Mouse (Mus musculus): ENCODE results near the gene Pacsin2. TPM values are rescaled to one million over a fixed set of nuclear protein-coding genes. Genes with fewer than 3 reads are reported as not detected.

Pacsin2 gene
- polyA plus RNA-seq, 1 experiment from 2014 or later: 17.7 TPM

GRCm38 (mm10) chr15:83435324-83436090, 28.9 kb downstream of the Pacsin2 start:
- Histone ChIP-seq H3K9ac (replicated peaks; ENCODE audit: low read length) (no peak overlapping the region), H3K4me1 (ENCODE audit: control insufficient read depth, insufficient read depth, low read length) (no peaks in the 10 kb centered on the region), H3K4me3 (replicated peaks; ENCODE audit: low read depth, low read length) (no peak overlapping the region), H3K9me3 (ENCODE audit: control insufficient read depth, low read length) (no peaks in the 10 kb centered on the region), H3K4me2 (ENCODE audit: low read length) (no peak overlapping the region), H3K27ac (replicated peaks; ENCODE audit: low read depth, low read length) (no peak overlapping the region), H3K27me3 (ENCODE audit: control insufficient read depth, insufficient read depth, low read length) (no peaks in the 10 kb centered on the region), H3K36me3 (ENCODE audit: control insufficient read depth, insufficient read depth, low read length) (no peaks in the 10 kb centered on the region)
- DNase-seq (no peak), ATAC-seq (ENCODE audit: low FRiP score, low TSS enrichment) (no peak)
- WGBS: 82% methylated on average over 8 of the region's 8 CpGs

- H3K27me3 ChIP-seq (ENCODE audit: control insufficient read depth, insufficient read depth, low read length): no peaks in the 10 kb centered on the region
- no peak overlapping the region for H3K9ac ChIP-seq (replicated peaks; ENCODE audit: low read length)
- 85% methylated on average over 4 of the region's 4 CpGs for WGBS
- DNase-seq: no peak
- ATAC-seq (ENCODE audit: low FRiP score, low TSS enrichment): no peak
- H3K36me3 ChIP-seq (ENCODE audit: control insufficient read depth, insufficient read depth, low read length): no peaks in the 10 kb centered on the region
- no peak overlapping the region for H3K4me2 ChIP-seq (ENCODE audit: low read length)
- H3K4me1 ChIP-seq (ENCODE audit: control insufficient read depth, insufficient read depth, low read length): no peaks in the 10 kb centered on the region
- no peaks in the 10 kb centered on the region for H3K9me3 ChIP-seq (ENCODE audit: control insufficient read depth, low read length)
- H3K27ac ChIP-seq (replicated peaks; ENCODE audit: low read depth, low read length): no peak overlapping the region
- no peak overlapping the region for H3K4me3 ChIP-seq (replicated peaks; ENCODE audit: low read depth, low read length)
These were observed 29.7 kb downstream of the Pacsin2 start for GRCm38 (mm10) chr15:83434692-83435091.

DNA sequence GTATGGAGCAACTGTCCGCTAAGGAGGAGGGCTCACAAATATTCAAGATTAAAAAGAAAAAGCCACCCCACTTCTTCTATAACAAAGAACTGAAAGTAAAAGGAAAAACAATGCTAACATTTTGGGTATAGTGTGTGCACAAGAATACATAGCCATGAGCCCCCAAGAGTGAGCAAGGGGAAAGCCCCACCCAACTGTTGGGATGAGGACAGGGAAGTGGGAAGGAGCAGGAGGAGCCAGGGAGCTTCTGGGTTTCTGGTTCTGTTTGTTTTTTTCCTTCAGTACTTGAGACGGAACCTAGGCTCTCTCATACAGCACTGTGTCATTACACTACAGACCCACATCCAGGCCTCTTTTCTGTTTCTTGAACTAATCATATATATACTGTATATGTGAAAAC, 31.1 kb downstream of the Pacsin2 start:
- 89% methylated on average over 2 of the region's 2 CpGs for WGBS

DNA sequence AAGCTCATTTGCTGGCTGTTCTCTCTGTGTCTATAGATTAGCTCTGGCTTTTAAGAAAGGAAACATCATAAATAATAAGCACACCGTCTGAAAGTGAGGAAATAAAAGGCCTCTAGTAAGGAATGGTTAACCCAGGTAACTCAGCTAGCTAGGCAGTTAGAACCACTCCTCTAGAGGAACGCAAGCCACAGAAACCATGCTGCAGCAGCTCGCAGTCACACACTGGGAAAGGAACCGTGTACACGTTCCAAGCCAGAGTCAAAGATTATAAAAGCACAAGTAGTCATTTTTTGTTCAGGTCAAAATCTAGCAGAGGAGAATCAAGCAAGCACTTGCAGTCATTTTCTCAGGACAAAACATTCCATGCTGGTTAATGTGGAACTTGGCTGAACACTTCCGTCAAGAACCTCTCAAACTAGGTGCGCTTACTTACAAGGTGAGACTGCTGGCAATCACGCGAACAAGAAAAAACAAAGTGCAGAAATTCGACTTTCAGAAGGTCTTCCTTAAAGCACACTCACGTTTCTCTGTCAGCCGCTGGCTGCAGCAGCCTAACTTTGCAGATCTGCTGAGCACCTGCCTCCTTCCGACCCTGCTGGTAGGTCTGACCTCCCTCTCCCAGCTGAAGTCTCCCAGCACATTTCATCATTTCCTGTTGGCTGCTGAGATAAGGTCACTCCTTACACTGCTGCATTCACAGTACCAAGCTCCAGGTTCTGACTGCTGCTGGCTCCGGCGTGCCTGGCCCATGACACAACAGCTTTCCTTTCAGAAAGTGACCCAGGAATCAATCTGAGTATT, 32.0 kb downstream of the Pacsin2 start:
- Histone ChIP-seq H3K4me3 (replicated peaks; ENCODE audit: low read depth, low read length) (no peak overlapping the region), H3K9me3 (ENCODE audit: control insufficient read depth, low read length) (no peaks in the 10 kb centered on the region), H3K27me3 (ENCODE audit: control insufficient read depth, insufficient read depth, low read length) (no peaks in the 10 kb centered on the region), H3K4me2 (ENCODE audit: low read length) (no peak overlapping the region), H3K4me1 (ENCODE audit: control insufficient read depth, insufficient read depth, low read length) (no peaks in the 10 kb centered on the region), H3K27ac (replicated peaks; ENCODE audit: low read depth, low read length) (no peak overlapping the region), H3K36me3 (ENCODE audit: control insufficient read depth, insufficient read depth, low read length) (no peaks in the 10 kb centered on the region), H3K9ac (replicated peaks; ENCODE audit: low read length) (no peak overlapping the region)
- DNase-seq (no peak), ATAC-seq (ENCODE audit: low FRiP score, low TSS enrichment) (no peak)
- whole genome bisulfite sequencing: 76% methylated on average over 15 of the region's 15 CpGs

More for the DNA sequence above, 31.1 kb downstream of the Pacsin2 start:
- H3K27ac ChIP-seq (replicated peaks; ENCODE audit: low read depth, low read length): no peak overlapping the region
- DNase-seq: no peak
- no peak for ATAC-seq (ENCODE audit: low FRiP score, low TSS enrichment)
- no peaks in the 10 kb centered on the region for H3K4me1 ChIP-seq (ENCODE audit: control insufficient read depth, insufficient read depth, low read length)
- H3K36me3 ChIP-seq (ENCODE audit: control insufficient read depth, insufficient read depth, low read length): no peaks in the 10 kb centered on the region
- H3K4me2 ChIP-seq (ENCODE audit: low read length): no peak overlapping the region
- H3K4me3 ChIP-seq (replicated peaks; ENCODE audit: low read depth, low read length): no peak overlapping the region
- H3K9me3 ChIP-seq (ENCODE audit: control insufficient read depth, low read length): no peaks in the 10 kb centered on the region
- no peaks in the 10 kb centered on the region for H3K27me3 ChIP-seq (ENCODE audit: control insufficient read depth, insufficient read depth, low read length)
- no peak overlapping the region for H3K9ac ChIP-seq (replicated peaks; ENCODE audit: low read length)

DNA sequence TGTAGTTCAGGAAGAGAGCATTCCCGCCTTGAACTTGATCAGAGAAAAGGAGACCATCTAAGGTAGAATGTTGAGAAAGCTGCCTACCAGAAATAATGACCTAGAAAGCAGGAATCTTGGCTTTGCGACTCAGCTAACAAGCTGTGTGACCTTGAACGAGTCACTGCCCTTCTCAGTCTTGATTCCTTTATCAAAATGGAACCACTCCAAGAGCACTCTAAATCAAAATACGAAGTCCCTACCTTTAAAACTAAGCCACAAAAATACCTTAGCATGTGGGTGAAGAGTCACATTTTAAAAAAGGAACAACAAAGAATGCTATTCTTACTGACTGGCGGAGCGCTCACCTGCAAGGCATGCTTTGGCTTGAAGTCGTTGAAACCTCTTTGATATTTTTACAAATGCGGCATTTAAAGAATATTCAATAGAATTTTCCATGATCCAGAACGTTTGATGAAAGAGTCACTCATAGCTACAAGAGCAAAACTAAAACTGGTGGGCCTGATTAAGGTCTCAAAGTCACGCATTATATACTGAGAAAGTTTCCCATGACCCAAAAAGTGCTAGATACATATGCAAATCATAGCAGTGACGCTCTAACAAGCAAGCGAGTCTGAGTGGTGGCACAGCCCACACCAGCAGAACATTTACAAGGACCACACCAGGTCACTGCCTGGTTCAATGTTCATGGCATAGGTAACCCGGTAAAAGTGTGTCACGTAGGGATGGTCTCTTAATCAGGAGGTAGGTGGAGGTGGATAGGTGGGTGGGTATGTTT, 33.2 kb downstream of the Pacsin2 start:
- no peak overlapping the region for H3K4me2 ChIP-seq (ENCODE audit: low read length)
- DNase-seq (no peak), ATAC-seq (ENCODE audit: low FRiP score, low TSS enrichment) (no peak)
- no peak overlapping the region for H3K27ac ChIP-seq (replicated peaks; ENCODE audit: low read depth, low read length)
- no peak overlapping the region for H3K9ac ChIP-seq (replicated peaks; ENCODE audit: low read length)
- no peaks in the 10 kb centered on the region for H3K4me1 ChIP-seq (ENCODE audit: control insufficient read depth, insufficient read depth, low read length)
- no peaks in the 10 kb centered on the region for H3K36me3 ChIP-seq (ENCODE audit: control insufficient read depth, insufficient read depth, low read length)
- no peak overlapping the region for H3K4me3 ChIP-seq (replicated peaks; ENCODE audit: low read depth, low read length)
- H3K9me3 ChIP-seq (ENCODE audit: control insufficient read depth, low read length): no peaks in the 10 kb centered on the region
- 91% methylated on average over 14 of the region's 14 CpGs for WGBS
- H3K27me3 ChIP-seq (ENCODE audit: control insufficient read depth, insufficient read depth, low read length): no peaks in the 10 kb centered on the region

GRCm38 (mm10) chr15:83430419-83430818, 34.0 kb downstream of the Pacsin2 start:
- ATAC-seq (ENCODE audit: low FRiP score, low TSS enrichment): no peak
- H3K27me3 ChIP-seq (ENCODE audit: control insufficient read depth, insufficient read depth, low read length): no peaks in the 10 kb centered on the region
- H3K9me3 ChIP-seq (ENCODE audit: control insufficient read depth, low read length): no peaks in the 10 kb centered on the region
- H3K4me2 ChIP-seq (ENCODE audit: low read length): no peak overlapping the region
- H3K36me3 ChIP-seq (ENCODE audit: control insufficient read depth, insufficient read depth, low read length): no peaks in the 10 kb centered on the region
- DNase-seq: no peak
- 71% methylated on average over 7 of the region's 7 CpGs for WGBS
- no peak overlapping the region for H3K9ac ChIP-seq (replicated peaks; ENCODE audit: low read length)
- H3K4me1 ChIP-seq (ENCODE audit: control insufficient read depth, insufficient read depth, low read length): no peaks in the 10 kb centered on the region
- no peak overlapping the region for H3K4me3 ChIP-seq (replicated peaks; ENCODE audit: low read depth, low read length)
- no peak overlapping the region for H3K27ac ChIP-seq (replicated peaks; ENCODE audit: low read depth, low read length)

GRCm38 (mm10) chr15:83428586-83428985, 35.8 kb downstream of the Pacsin2 start:
- Histone ChIP-seq H3K9me3 (ENCODE audit: control insufficient read depth, low read length) (no peaks in the 10 kb centered on the region), H3K9ac (replicated peaks; ENCODE audit: low read length) (no peak overlapping the region), H3K36me3 (ENCODE audit: control insufficient read depth, insufficient read depth, low read length) (no peaks in the 10 kb centered on the region), H3K27me3 (ENCODE audit: control insufficient read depth, insufficient read depth, low read length) (no peaks in the 10 kb centered on the region), H3K27ac (replicated peaks; ENCODE audit: low read depth, low read length) (no peak overlapping the region), H3K4me1 (ENCODE audit: control insufficient read depth, insufficient read depth, low read length) (no peaks in the 10 kb centered on the region), H3K4me3 (replicated peaks; ENCODE audit: low read depth, low read length) (no peak overlapping the region), H3K4me2 (ENCODE audit: low read length) (no peak overlapping the region)
- no peak for DNase-seq
- WGBS: 86% methylated on average over 1 of the region's 1 CpGs
- ATAC-seq (ENCODE audit: low FRiP score, low TSS enrichment): no peak

- Histone ChIP-seq H3K9ac (replicated peaks; ENCODE audit: low read length) (no peak overlapping the region), H3K4me2 (ENCODE audit: low read length) (no peak overlapping the region), H3K9me3 (ENCODE audit: control insufficient read depth, low read length) (no peaks in the 10 kb centered on the region), H3K4me1 (ENCODE audit: control insufficient read depth, insufficient read depth, low read length) (no peaks in the 10 kb centered on the region), H3K27ac (replicated peaks; ENCODE audit: low read depth, low read length) (no peak overlapping the region), H3K4me3 (replicated peaks; ENCODE audit: low read depth, low read length) (no peak overlapping the region), H3K36me3 (ENCODE audit: control insufficient read depth, insufficient read depth, low read length) (no peaks in the 10 kb centered on the region), H3K27me3 (ENCODE audit: control insufficient read depth, insufficient read depth, low read length) (no peaks in the 10 kb centered on the region)
- DNase-seq (no peak), ATAC-seq (ENCODE audit: low FRiP score, low TSS enrichment) (no peak)
- 84% methylated on average over 9 of the region's 9 CpGs for WGBS
These were observed 36.9 kb downstream of the Pacsin2 start for GRCm38 (mm10) chr15:83427294-83428163.
